Mouse (Mus musculus) small intestine, adult 2 months (tissue): Measurements from ENCODE around the gene Prrt2. TPM values are rescaled to one million over a fixed set of nuclear protein-coding genes. Genes with fewer than 3 reads are reported as not detected.

Experiments used
- H3K27ac ChIP-seq: fragments of 200-500 bp; 2 replicates; pipeline ENCODE4 v1.5.1; 2012; ENCODE audit warnings: low read depth, low read length, control low read depth, inconsistent platforms; ENCODE audit not compliant: insufficient read depth
- H3K27me3 ChIP-seq: fragments of 200-500 bp; 2 replicates; pipeline ENCODE4 v1.6.1; 2012; ENCODE audit warnings: mild to moderate bottlenecking, moderate library complexity, low read length, inconsistent platforms; ENCODE audit not compliant: control insufficient read depth, insufficient read depth
- H3K36me3 ChIP-seq: fragments of 200-500 bp; 2 replicates; pipeline ENCODE4 v1.6.1; 2012; ENCODE audit warnings: mild to moderate bottlenecking, low read length, control low read depth, inconsistent platforms; ENCODE audit not compliant: control insufficient read depth, insufficient read depth
- H3K4me1 ChIP-seq: fragments of 200-500 bp; 2 replicates; pipeline ENCODE4 v1.6.1; 2012; ENCODE audit warnings: low read length, inconsistent platforms, mixed read lengths; ENCODE audit not compliant: control insufficient read depth, insufficient read depth, insufficient read length
- H3K4me3 ChIP-seq: fragments of 200-500 bp; 2 replicates; pipeline ENCODE4 v1.5.1; 2012; ENCODE audit warnings: low read depth, mild to moderate bottlenecking, control low read depth, inconsistent platforms, low read length, moderate library complexity
- CTCF ChIP-seq: fragments of 200-500 bp; IDR thresholded peaks from 2 replicates; pipeline ENCODE4 v1.5.1; 2012; ENCODE audit warnings: low read depth, mild to moderate bottlenecking, control low read depth, inconsistent platforms, low read length, moderate library complexity, mixed read lengths; ENCODE audit not compliant: insufficient replicate concordance, insufficient read length; ENCODE audit errors: extremely low read depth
- POLR2A ChIP-seq: fragments of 200-500 bp; IDR thresholded peaks from 2 replicates; pipeline ENCODE4 v1.6.1; 2012; ENCODE audit warnings: low read depth, mild to moderate bottlenecking, control low read depth, inconsistent platforms, low read length, moderate library complexity
- WGBS: fragments of 180-500 bp; shearing (Covaris S2); methylation state at CpG from one replicate; pipeline ENCODE4 v1.1.7; 2018; 5-methylcytosine and 5-hydroxymethylcytosine counted together
- polyA plus RNA-seq: library from polyadenylated mRNA; depleted of rRNA; stranded (reverse); fragments of >200 nt; gene quantifications from 2 replicates; pipeline ENCODE4 v1.2.3, GENCODE M21; 2012; rRNA removed

The Prrt2 gene
- polyA plus RNA-seq, 1 experiment = 2.7 TPM

GRCm38 (mm10) chr7:126978841-126979240 lies 42.2 kb downstream of the Prrt2 start:
- H3K4me1 ChIP-seq = peaks cover 38% of the 10 kb centered on the region
- WGBS = 82% methylated on average over 6 of the region's 6 CpGs
- no peak for TF ChIP-seq CTCF
- H3K4me3 ChIP-seq = no peak overlapping the region
- no peak overlapping the region for H3K27ac ChIP-seq
- no peaks in the 10 kb centered on the region for H3K27me3 ChIP-seq
- H3K36me3 ChIP-seq = peaks cover 30% of the 10 kb centered on the region

DNA sequence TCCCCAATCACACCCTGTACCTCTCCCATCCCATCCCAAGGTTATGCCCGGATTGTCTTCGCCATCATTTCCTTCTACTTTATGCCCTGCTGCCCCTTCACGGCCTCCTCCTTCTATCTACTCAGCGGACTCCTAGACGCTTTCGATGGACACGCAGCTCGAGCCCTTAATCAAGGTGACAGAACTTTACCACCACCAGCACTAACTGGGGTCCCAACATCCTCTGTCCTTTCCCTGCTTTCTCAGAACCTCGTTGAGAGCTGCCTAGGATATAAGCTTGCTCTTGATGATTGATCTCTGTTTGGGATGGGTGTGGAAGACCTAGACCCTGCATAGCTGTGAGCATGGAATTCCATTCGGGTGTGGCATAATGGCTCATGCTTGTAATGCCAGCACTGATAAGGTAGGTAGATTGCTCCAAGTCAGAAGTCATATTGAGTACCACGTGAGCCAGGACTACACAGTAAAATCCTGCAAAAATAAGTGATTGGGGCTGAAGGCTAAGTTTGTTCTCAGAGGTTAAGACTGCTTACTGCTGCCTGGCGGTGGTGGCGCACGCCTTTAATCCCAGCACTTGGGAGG lies 44.0 kb downstream of the Prrt2 start:
- Histone ChIP-seq H3K4me1 (peaks cover 24% of the 10 kb centered on the region), H3K36me3 (peaks cover 30% of the 10 kb centered on the region), H3K27ac (peak overlapping the region; percentile 97), H3K4me3 (peak overlapping the region; percentile 90), H3K27me3 (no peaks in the 10 kb centered on the region)
- TF ChIP-seq POLR2A (no peak), CTCF (no peak)
- WGBS = 6% methylated on average over 14 of the region's 14 CpGs

GRCm38 (mm10) chr7:126975950-126976866 lies 44.8 kb downstream of the Prrt2 start, which contains the start of gene Cdiptos:
Gene Cdiptos (minus strand): TSS chr7:126976098.
- H3K4me1 ChIP-seq = peaks cover 18% of the 10 kb centered on the region
- no peaks in the 10 kb centered on the region for H3K27me3 ChIP-seq
- peak; percentile 90 for TF ChIP-seq CTCF
- TF ChIP-seq POLR2A = peak; percentile 25; the same call in 1 of the 2 replicates
- peak within 1 kb of the TSS; percentile 99 for H3K27ac ChIP-seq
- H3K4me3 ChIP-seq = peak within 1 kb of the TSS; percentile 90
- under 1% methylated on average over 55 of the region's 55 CpGs for WGBS
- H3K36me3 ChIP-seq = peaks cover 29% of the 10 kb centered on the region

DNA sequence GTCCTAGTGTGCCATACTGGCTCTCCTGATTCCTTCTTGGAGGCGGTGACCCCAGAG lies 45.3 kb downstream of the Prrt2 start, which contains the start of gene Cdipt:
Gene Cdipt, plus strand, starts transcription at position 22 of the 57 bp plus-strand sequence.
- H3K27me3 ChIP-seq = no peaks in the 10 kb centered on the region
- TF ChIP-seq CTCF (no peak), POLR2A (no peak)
- peaks cover 26% of the 10 kb centered on the region for H3K36me3 ChIP-seq
- H3K27ac ChIP-seq = peak within 1 kb of the TSS; percentile 99
- peaks cover 16% of the 10 kb centered on the region for H3K4me1 ChIP-seq
- WGBS = 0% methylated on average over 1 of the region's 1 CpGs
- H3K4me3 ChIP-seq = peak within 1 kb of the TSS; percentile 90

GRCm38 (mm10) chr7:126975493-126975892 lies 45.5 kb downstream of the Prrt2 start:
- Histone ChIP-seq H3K27me3 (no peaks in the 10 kb centered on the region), H3K4me1 (peaks cover 16% of the 10 kb centered on the region), H3K27ac (peak overlapping the region; percentile 48; the same call in 1 of the 2 replicates), H3K36me3 (peaks cover 26% of the 10 kb centered on the region), H3K4me3 (peak overlapping the region; percentile 90)
- whole genome bisulfite sequencing = 5% methylated on average over 8 of the region's 8 CpGs
- no peak for TF ChIP-seq CTCF
- no peak for TF ChIP-seq POLR2A

Other genes starting within 250 kb of the Prrt2 start
- 153 and 244 TPM in 2 replicates for gene Ypel3, start 244.3 kb downstream of the Prrt2 start, polyA plus RNA-seq
- 1.4 and 2.4 TPM in 2 replicates for gene Tbx6, start 239.7 kb downstream of the Prrt2 start, polyA plus RNA-seq
- gene Ppp4c, start 228.7 kb downstream of the Prrt2 start, polyA plus RNA-seq = 101 and 199 TPM in 2 replicates
- 2.2 and 4.1 TPM in 2 replicates for gene Fam57b, start 223.5 kb downstream of the Prrt2 start, polyA plus RNA-seq
- gene 4930451I11Rik, start 189.6 kb downstream of the Prrt2 start, polyA plus RNA-seq = not detected in 2 replicates
- gene Doc2a, start 173.8 kb downstream of the Prrt2 start, polyA plus RNA-seq = not detected in 2 replicates
- 1.3 and 3.6 TPM in 2 replicates for gene Hirip3, start 159.2 kb downstream of the Prrt2 start, polyA plus RNA-seq
- 16.5 and 42.8 TPM in 2 replicates for gene Ino80e, start 158.8 kb downstream of the Prrt2 start, polyA plus RNA-seq
- 42.3 and 77.4 TPM in 2 replicates for gene Taok2, start 136.5 kb downstream of the Prrt2 start, polyA plus RNA-seq
- gene Tmem219, start 98.3 kb downstream of the Prrt2 start, polyA plus RNA-seq = 51.5 and 143 TPM in 2 replicates
- gene Kctd13, start 92.3 kb downstream of the Prrt2 start, polyA plus RNA-seq = 9.1 and 18.8 TPM in 2 replicates
- gene Asphd1, start 71.6 kb downstream of the Prrt2 start, polyA plus RNA-seq = 0.18 and 0.19 TPM in 2 replicates
- 1.3 and 2.6 TPM in 2 replicates for gene Sez6l2, start 70.6 kb downstream of the Prrt2 start, polyA plus RNA-seq
- 157 and 467 TPM in 2 replicates for gene Cdipt, start 45.3 kb downstream of the Prrt2 start, polyA plus RNA-seq
- gene Cdiptos, start 45.1 kb downstream of the Prrt2 start, polyA plus RNA-seq = 0.15 and 0.74 TPM in 2 replicates
- gene Mvp, start 6.6 kb downstream of the Prrt2 start, polyA plus RNA-seq = 148 and 353 TPM in 2 replicates
- 0.76 and 2.9 TPM in 2 replicates for gene Pagr1b, start 4.7 kb downstream of the Prrt2 start, polyA plus RNA-seq
- gene Pagr1a, start 3.9 kb downstream of the Prrt2 start, polyA plus RNA-seq = 1.6 and 3.7 TPM in 2 replicates
- 9.5 and 26.4 TPM in 2 replicates for gene Gm42742, start 114 bp downstream of the Prrt2 start, polyA plus RNA-seq
- 103 and 248 TPM in 2 replicates for gene Maz, start 5.8 kb upstream of the Prrt2 start, polyA plus RNA-seq
- 3.7 and 5.8 TPM in 2 replicates for gene Kif22, start 21.3 kb upstream of the Prrt2 start, polyA plus RNA-seq
- 4,647 and 5,350 TPM in 2 replicates for gene Zg16, start 66.1 kb upstream of the Prrt2 start, polyA plus RNA-seq
- 21.2 and 22.7 TPM in 2 replicates for gene AI467606, start 70.1 kb upstream of the Prrt2 start, polyA plus RNA-seq
- 0.37 and 1.7 TPM in 2 replicates for gene Qprt, start 101.0 kb upstream of the Prrt2 start, polyA plus RNA-seq
- gene Spn, start 116.6 kb upstream of the Prrt2 start, polyA plus RNA-seq = 2.4 and 3.9 TPM in 2 replicates
- gene Cd2bp2, start 174.8 kb upstream of the Prrt2 start, polyA plus RNA-seq = 7.6 and 13.9 TPM in 2 replicates
- 17.5 and 44.1 TPM in 2 replicates for gene Tbc1d10b, start 187.3 kb upstream of the Prrt2 start, polyA plus RNA-seq
- gene Mylpf, start 187.7 kb upstream of the Prrt2 start, polyA plus RNA-seq = 0.74 and 1.3 TPM in 2 replicates
- 4.9 and 8.1 TPM in 2 replicates for gene Zfp553, start 211.8 kb upstream of the Prrt2 start, polyA plus RNA-seq
- 14.3 and 34.1 TPM in 2 replicates for gene Sept1, start 211.9 kb upstream of the Prrt2 start, polyA plus RNA-seq
- 100.0 and 118 TPM in 2 replicates for gene Zfp771, start 223.1 kb upstream of the Prrt2 start, polyA plus RNA-seq
- 56.3 and 62.1 TPM in 2 replicates for gene Dctpp1, start 239.5 kb upstream of the Prrt2 start, polyA plus RNA-seq